Mouse (Mus musculus) embryonic facial prominence, embryonic 10.5 days (tissue): ENCODE data around the gene Gjb2. TPM values are rescaled to one million over a fixed set of nuclear protein-coding genes. Genes with fewer than 3 reads are reported as not detected.

Source experiments
- DNase-seq: peaks from one replicate; pipeline ENCODE4 v3.0.0-alpha.2; 2017; ENCODE audit warnings: low spot score
- H3K27ac ChIP-seq: fragments of 300-500 bp; sonication (generic); replicated peaks from 2 replicates; pipeline ENCODE4 v1.5.1; 2016; ENCODE audit warnings: mild to moderate bottlenecking
- H3K27me3 ChIP-seq: fragments of 300-500 bp; sonication (generic); replicated peaks from 2 replicates; pipeline ENCODE4 v1.6.1; 2016; ENCODE audit warnings: low read depth, mild to moderate bottlenecking; ENCODE audit not compliant: poor library complexity, severe bottlenecking
- H3K36me3 ChIP-seq: fragments of 300-500 bp; sonication (generic); replicated peaks from 2 replicates; pipeline ENCODE4 v1.6.1; 2016; ENCODE audit warnings: mild to moderate bottlenecking, moderate library complexity
- H3K4me1 ChIP-seq: fragments of 300-500 bp; sonication (generic); 2 replicates; pipeline ENCODE4 v1.6.1; 2016
- H3K4me3 ChIP-seq: fragments of 300-500 bp; sonication (generic); 2 replicates; pipeline ENCODE4 v1.5.1; 2016; ENCODE audit warnings: mild to moderate bottlenecking, moderate library complexity
- H3K9me3 ChIP-seq: fragments of 300-500 bp; sonication (generic); 2 replicates; pipeline ENCODE4 v1.6.1; 2016; ENCODE audit warnings: mild to moderate bottlenecking
- WGBS: fragments of 180-500 bp; shearing (Covaris S2); methylation state at CpG from one replicate; pipeline ENCODE4 v1.1.7; 2016; 5-methylcytosine and 5-hydroxymethylcytosine counted together
- polyA plus RNA-seq: library from polyadenylated mRNA; unstranded; fragments of >200 nt; fragmentation: Nextera tagmentation; extraction: Ambion mirVana; gene quantifications from 2 replicates; pipeline ENCODE4 v1.2.1, GENCODE M21; 2016

Gene Gjb2
- 5.8 and 10.0 TPM in 2 replicates for polyA plus RNA-seq

- H3K27ac ChIP-seq: peak within 1 kb of the TSS; percentile 59
- H3K9me3 ChIP-seq: no peaks in the 10 kb centered on the region
- H3K36me3 ChIP-seq: no peaks in the 10 kb centered on the region
- H3K4me1 ChIP-seq: peaks cover 27% of the 10 kb centered on the region
- WGBS: under 1% methylated on average over 101 of the region's 101 CpGs
- peak within 1 kb of the TSS; percentile 72 for H3K4me3 ChIP-seq
- H3K27me3 ChIP-seq: peaks cover 89% of the 10 kb centered on the region
- peak; percentile 69 for DNase-seq
Observed at GRCm38 (mm10) chr14:57104106-57105023, at the start of gene Gjb2. TSS of gene Gjb2 (minus strand) at chr14:57104702.

- WGBS: 63% methylated on average over 4 of the region's 4 CpGs
- no peak for DNase-seq
- Histone ChIP-seq H3K27ac (no peak overlapping the region), H3K4me3 (no peak overlapping the region), H3K9me3 (no peaks in the 10 kb centered on the region), H3K27me3 (0 out of 2 replicates have a peak, but pooled peaks cover under 1% of the 10 kb centered on the region), H3K36me3 (no peaks in the 10 kb centered on the region), H3K4me1 (peaks cover 10% of the 10 kb centered on the region; the same call in 1 of the 2 replicates)
Observed at GRCm38 (mm10) chr14:57145741-57146140, 41.2 kb upstream of the Gjb2 start.

GRCm38 (mm10) chr14:57135265-57135664, 30.8 kb upstream of the Gjb2 start:
- no peak overlapping the region for H3K27ac ChIP-seq
- no peak overlapping the region for H3K4me3 ChIP-seq
- no peaks in the 10 kb centered on the region for H3K9me3 ChIP-seq
- H3K4me1 ChIP-seq: peaks cover 24% of the 10 kb centered on the region
- no peaks in the 10 kb centered on the region for H3K36me3 ChIP-seq
- no peak for DNase-seq
- whole genome bisulfite sequencing: 71% methylated on average over 8 of the region's 8 CpGs
- H3K27me3 ChIP-seq: peaks cover 80% of the 10 kb centered on the region

GRCm38 (mm10) chr14:57133161-57133661, 28.7 kb upstream of the Gjb2 start, which contains the start of gene Gjb6:
TSS of gene Gjb6 (minus strand) at chr14:57133611.
- peak; percentile 29 for DNase-seq
- Histone ChIP-seq H3K27me3 (peaks cover 80% of the 10 kb centered on the region), H3K4me1 (peaks cover 37% of the 10 kb centered on the region), H3K27ac (peak within 1 kb of the TSS; percentile 24; the same call in 1 of the 2 replicates), H3K4me3 (peak within 1 kb of the TSS; percentile 62), H3K36me3 (no peaks in the 10 kb centered on the region), H3K9me3 (no peaks in the 10 kb centered on the region)
- 2% methylated on average over 33 of the region's 33 CpGs for WGBS

GRCm38 (mm10) chr14:57127383-57127782, 22.9 kb upstream of the Gjb2 start:
- H3K4me1 ChIP-seq: peaks cover 23% of the 10 kb centered on the region
- H3K9me3 ChIP-seq: no peaks in the 10 kb centered on the region
- DNase-seq: no peak
- H3K36me3 ChIP-seq: no peaks in the 10 kb centered on the region
- no peak overlapping the region for H3K4me3 ChIP-seq
- WGBS: 74% methylated on average over 4 of the region's 4 CpGs
- peaks cover 22% of the 10 kb centered on the region for H3K27me3 ChIP-seq
- H3K27ac ChIP-seq: no peak overlapping the region

- H3K36me3 ChIP-seq: no peaks in the 10 kb centered on the region
- H3K9me3 ChIP-seq: no peaks in the 10 kb centered on the region
- H3K4me3 ChIP-seq: no peak overlapping the region
- DNase-seq: no peak
- no peaks in the 10 kb centered on the region for H3K4me1 ChIP-seq
- H3K27ac ChIP-seq: no peak overlapping the region
- WGBS: 87% methylated on average over 7 of the region's 7 CpGs
- peaks cover 3% of the 10 kb centered on the region for H3K27me3 ChIP-seq
Observed at GRCm38 (mm10) chr14:57122295-57122694, 17.8 kb upstream of the Gjb2 start.

GRCm38 (mm10) chr14:57115823-57116544, 11.5 kb upstream of the Gjb2 start, which contains the start of gene Gm4491:
TSS of gene Gm4491 (minus strand) at chr14:57115883.
- peak; percentile 66 for DNase-seq
- Histone ChIP-seq H3K4me3 (peak within 1 kb of the TSS; percentile 8; the same call in 1 of the 2 replicates), H3K4me1 (peaks cover 19% of the 10 kb centered on the region), H3K36me3 (no peaks in the 10 kb centered on the region), H3K27me3 (peaks cover 13% of the 10 kb centered on the region), H3K27ac (peak within 1 kb of the TSS; percentile 54; the same call in 1 of the 2 replicates), H3K9me3 (no peaks in the 10 kb centered on the region)
- WGBS: 14% methylated on average over 13 of the region's 13 CpGs

- H3K36me3 ChIP-seq: no peaks in the 10 kb centered on the region
- no peak overlapping the region for H3K4me3 ChIP-seq
- H3K9me3 ChIP-seq: no peaks in the 10 kb centered on the region
- H3K27me3 ChIP-seq: peaks cover 48% of the 10 kb centered on the region
- 10% methylated on average over 4 of the region's 4 CpGs for WGBS
- H3K27ac ChIP-seq: no peak overlapping the region
- peak; percentile 54 for DNase-seq
- peaks cover 17% of the 10 kb centered on the region for H3K4me1 ChIP-seq
Observed at GRCm38 (mm10) chr14:57109194-57109593, 4.7 kb upstream of the Gjb2 start.

- Histone ChIP-seq H3K4me3 (no peak overlapping the region), H3K9me3 (no peaks in the 10 kb centered on the region), H3K4me1 (peaks cover 21% of the 10 kb centered on the region), H3K36me3 (no peaks in the 10 kb centered on the region), H3K27me3 (peaks cover 61% of the 10 kb centered on the region), H3K27ac (no peak overlapping the region)
- WGBS: 76% methylated on average over 5 of the region's 5 CpGs
- DNase-seq: no peak
Observed at GRCm38 (mm10) chr14:57107916-57108315, 3.4 kb upstream of the Gjb2 start.

- no peaks in the 10 kb centered on the region for H3K36me3 ChIP-seq
- H3K27ac ChIP-seq: no peak overlapping the region
- no peak for DNase-seq
- no peaks in the 10 kb centered on the region for H3K9me3 ChIP-seq
- peaks cover 21% of the 10 kb centered on the region for H3K4me1 ChIP-seq
- 80% methylated on average over 8 of the region's 8 CpGs for WGBS
- peaks cover 69% of the 10 kb centered on the region for H3K27me3 ChIP-seq
- no peak overlapping the region for H3K4me3 ChIP-seq
Observed at GRCm38 (mm10) chr14:57107091-57107490, 2.6 kb upstream of the Gjb2 start.

GRCm38 (mm10) chr14:57105721-57106120, 1.2 kb upstream of the Gjb2 start:
- WGBS: 40% methylated on average over 11 of the region's 11 CpGs
- Histone ChIP-seq H3K27me3 (peaks cover 78% of the 10 kb centered on the region), H3K27ac (no peak overlapping the region)

GRCm38 (mm10) chr14:57105111-57105510, 609 bp upstream of the Gjb2 start:
- peaks cover 21% of the 10 kb centered on the region for H3K4me1 ChIP-seq
- peak overlapping the region; percentile 72 for H3K4me3 ChIP-seq
- peak; percentile 42 for DNase-seq
- H3K9me3 ChIP-seq: no peaks in the 10 kb centered on the region
- no peaks in the 10 kb centered on the region for H3K36me3 ChIP-seq
- peaks cover 84% of the 10 kb centered on the region for H3K27me3 ChIP-seq
- WGBS: 10% methylated on average over 14 of the region's 14 CpGs
- no peak overlapping the region for H3K27ac ChIP-seq

More at GRCm38 (mm10) chr14:57105721-57106120, 1.2 kb upstream of the Gjb2 start:
- Histone ChIP-seq H3K36me3 (no peaks in the 10 kb centered on the region), H3K4me3 (no peak overlapping the region), H3K9me3 (no peaks in the 10 kb centered on the region), H3K4me1 (peaks cover 21% of the 10 kb centered on the region)
- DNase-seq: peak; percentile 16
